Mouse (Mus musculus): ENCODE measurements at regions not wholly inside any gene's neighbourhood (a gene's known extent, or its start where the extent isn't known, plus 50 kb on each side); places are given as distances from the start of the nearest gene placed in this dataset.

DNA sequence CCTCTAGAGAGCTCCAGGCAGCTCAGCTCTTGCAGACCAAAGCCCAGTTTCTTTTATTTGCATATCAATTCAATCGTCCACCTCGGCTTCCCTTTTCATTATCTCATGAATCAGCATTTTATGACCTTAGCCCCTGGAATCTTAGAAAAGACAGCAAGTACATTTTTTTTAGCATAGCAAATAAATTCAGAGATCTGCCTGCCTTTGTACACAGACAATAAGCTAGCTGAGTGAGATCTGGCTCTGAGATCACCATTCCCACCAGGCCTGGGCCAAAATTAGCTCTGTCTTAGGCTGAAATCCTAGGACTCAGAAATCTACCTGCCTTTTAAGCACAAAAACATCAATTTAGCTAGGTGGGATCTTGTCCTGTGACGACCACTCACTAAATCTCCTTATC lies 80.7 kb upstream of the Mark1 start:
- 22% methylated on average over 3 of the region's 3 CpGs for WGBS
- Histone ChIP-seq H3K4me3 (no peak overlapping the region), H3K27me3 (no peaks in the 10 kb centered on the region), H3K9me3 (no peaks in the 10 kb centered on the region), H3K4me2 (no peak overlapping the region), H3K9ac (no peak overlapping the region), H3K4me1 (replicated peaks) (peaks cover 14% of the 10 kb centered on the region; the same call in 1 of the 2 replicates), H3K36me3 (no peaks in the 10 kb centered on the region), H3K27ac (peak overlapping the region; percentile 70)
- ATAC-seq (ENCODE audit: low FRiP score), result no peak

DNA sequence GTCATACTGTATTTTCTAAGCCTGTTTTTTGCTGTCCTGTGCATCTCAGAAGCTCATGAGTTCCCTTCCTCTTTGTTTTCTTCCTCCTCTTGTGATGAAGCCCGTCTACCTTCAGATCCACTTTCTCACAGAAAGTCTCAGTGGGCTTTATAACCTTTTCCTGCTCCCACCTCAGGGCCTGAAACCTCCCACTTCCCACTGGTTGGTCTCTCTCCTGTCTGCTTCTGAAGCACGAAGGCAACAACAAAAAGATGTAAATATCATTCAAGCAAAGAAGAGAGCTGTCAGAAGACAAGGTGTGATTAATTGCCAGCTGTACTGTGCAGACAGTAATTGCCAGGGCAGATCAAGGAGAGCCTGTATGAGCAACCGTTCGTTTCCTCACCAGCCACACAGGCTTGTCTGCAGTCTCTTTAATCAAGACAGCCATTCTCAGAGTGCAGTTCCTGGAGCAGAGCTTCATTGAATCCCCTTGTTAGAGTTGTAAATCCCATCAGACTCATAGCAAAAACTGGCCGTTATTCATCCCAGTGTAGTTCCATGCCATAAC lies 80.0 kb upstream of the Mark1 start:
- ATAC-seq (ENCODE audit: low FRiP score), result no peak
- no peak overlapping the region for H3K4me3 ChIP-seq
- no peaks in the 10 kb centered on the region for H3K9me3 ChIP-seq
- H3K4me2 ChIP-seq, result no peak overlapping the region
- peaks cover 14% of the 10 kb centered on the region; the same call in 1 of the 2 replicates for H3K4me1 ChIP-seq (replicated peaks)
- WGBS, result 25% methylated on average over 5 of the region's 5 CpGs
- no peaks in the 10 kb centered on the region for H3K27me3 ChIP-seq
- no peak overlapping the region for H3K9ac ChIP-seq
- no peaks in the 10 kb centered on the region for H3K36me3 ChIP-seq
- peak overlapping the region; percentile 70 for H3K27ac ChIP-seq

DNA sequence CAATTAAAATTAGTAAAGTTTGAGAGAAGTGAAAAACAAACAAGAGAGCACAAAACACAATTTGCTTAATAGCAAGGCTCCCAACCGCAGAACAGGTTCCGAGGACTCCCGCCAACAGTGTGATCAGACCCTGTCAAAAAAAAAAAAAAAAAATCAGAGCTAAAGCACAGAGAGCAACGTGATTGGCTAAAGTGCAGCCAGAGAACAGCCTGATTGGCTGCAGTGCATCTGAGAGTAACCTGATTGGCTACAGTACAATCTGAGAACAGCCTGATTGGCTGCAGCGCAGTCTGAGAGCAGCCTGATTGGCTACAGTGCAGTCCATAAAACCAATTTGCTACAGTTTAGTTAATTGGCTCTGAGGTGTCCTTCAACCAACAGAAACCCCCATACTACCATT lies 74.6 kb upstream of the Mark1 start:
- ATAC-seq (ENCODE audit: low FRiP score), result no peak
- H3K9ac ChIP-seq, result no peak overlapping the region
- no peak overlapping the region for H3K4me2 ChIP-seq
- H3K4me1 ChIP-seq (replicated peaks), result peaks cover under 1% of the 10 kb centered on the region; the same call in 1 of the 2 replicates
- H3K27me3 ChIP-seq, result no peaks in the 10 kb centered on the region
- no peaks in the 10 kb centered on the region for H3K9me3 ChIP-seq
- no peak overlapping the region for H3K27ac ChIP-seq
- H3K4me3 ChIP-seq, result no peak overlapping the region
- H3K36me3 ChIP-seq, result no peaks in the 10 kb centered on the region
- WGBS, result 88% methylated on average over 5 of the region's 5 CpGs

DNA sequence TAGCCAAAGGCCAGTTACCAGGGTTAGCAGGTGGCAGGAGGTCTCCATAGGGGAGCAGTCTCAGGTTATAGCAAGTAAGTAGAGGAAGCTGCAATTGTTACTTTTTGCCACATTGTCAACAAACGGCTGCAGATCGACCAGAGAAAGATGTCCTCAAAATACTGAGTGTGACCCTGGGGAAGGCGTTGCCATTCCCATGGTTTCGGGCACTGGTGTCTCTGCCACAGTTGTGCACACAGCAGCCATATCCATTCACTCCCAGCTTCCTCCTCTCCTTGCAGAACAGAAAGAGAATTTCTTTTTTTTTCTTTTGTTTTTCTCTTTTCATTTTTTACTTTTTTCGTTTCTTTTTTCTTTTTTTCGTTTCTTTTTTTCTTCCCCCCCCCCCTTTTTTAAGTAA lies 73.4 kb upstream of the Mark1 start:
- Histone ChIP-seq H3K4me3 (no peak overlapping the region), H3K9ac (no peak overlapping the region), H3K27ac (no peak overlapping the region), H3K27me3 (no peaks in the 10 kb centered on the region), H3K36me3 (no peaks in the 10 kb centered on the region), H3K9me3 (no peaks in the 10 kb centered on the region), H3K4me1 (replicated peaks) (no peaks in the 10 kb centered on the region), H3K4me2 (no peak overlapping the region)
- no peak for ATAC-seq (ENCODE audit: low FRiP score)
- 77% methylated on average over 6 of the region's 6 CpGs for WGBS

DNA sequence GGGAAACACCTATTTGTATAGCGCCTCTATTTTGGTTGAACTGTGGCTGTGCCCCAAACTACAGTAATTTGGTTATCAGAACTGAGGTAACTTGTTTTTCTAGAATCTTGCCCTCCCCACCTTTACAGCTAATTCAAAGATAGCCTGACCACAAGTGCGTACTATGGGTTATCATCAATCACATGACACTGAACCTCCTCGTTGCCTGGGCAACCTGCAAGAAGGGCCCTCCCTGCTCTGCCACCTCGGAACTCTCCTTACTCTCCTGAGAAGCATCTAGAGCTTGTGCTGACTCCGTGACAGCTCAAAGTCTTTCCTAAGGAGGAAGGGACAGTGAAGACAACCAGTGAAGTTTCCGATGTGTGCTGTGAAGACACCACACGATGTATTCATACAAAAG lies 72.2 kb upstream of the Mark1 start:
- no peak overlapping the region for H3K4me2 ChIP-seq
- no peak for ATAC-seq (ENCODE audit: low FRiP score)
- WGBS, result 60% methylated on average over 7 of the region's 7 CpGs
- no peaks in the 10 kb centered on the region for H3K9me3 ChIP-seq
- H3K4me1 ChIP-seq (replicated peaks), result no peaks in the 10 kb centered on the region
- no peak overlapping the region for H3K9ac ChIP-seq
- H3K36me3 ChIP-seq, result no peaks in the 10 kb centered on the region
- H3K27me3 ChIP-seq, result no peaks in the 10 kb centered on the region
- H3K27ac ChIP-seq, result no peak overlapping the region
- no peak overlapping the region for H3K4me3 ChIP-seq

DNA sequence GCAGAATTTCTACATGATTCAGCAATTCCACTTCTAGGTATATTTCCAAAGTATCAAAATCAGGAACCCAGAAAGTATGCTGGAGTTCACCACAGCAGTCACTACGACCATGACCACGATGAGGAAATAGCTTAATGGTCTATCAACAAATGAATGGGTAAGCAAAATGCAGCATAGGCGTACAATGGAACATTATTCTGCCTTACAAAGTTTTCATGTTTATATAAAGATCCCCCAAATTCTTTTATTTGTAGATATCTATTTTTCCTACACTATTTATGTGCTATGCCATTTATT lies 71.4 kb upstream of the Mark1 start:
- no peaks in the 10 kb centered on the region for H3K4me1 ChIP-seq (replicated peaks)

DNA sequence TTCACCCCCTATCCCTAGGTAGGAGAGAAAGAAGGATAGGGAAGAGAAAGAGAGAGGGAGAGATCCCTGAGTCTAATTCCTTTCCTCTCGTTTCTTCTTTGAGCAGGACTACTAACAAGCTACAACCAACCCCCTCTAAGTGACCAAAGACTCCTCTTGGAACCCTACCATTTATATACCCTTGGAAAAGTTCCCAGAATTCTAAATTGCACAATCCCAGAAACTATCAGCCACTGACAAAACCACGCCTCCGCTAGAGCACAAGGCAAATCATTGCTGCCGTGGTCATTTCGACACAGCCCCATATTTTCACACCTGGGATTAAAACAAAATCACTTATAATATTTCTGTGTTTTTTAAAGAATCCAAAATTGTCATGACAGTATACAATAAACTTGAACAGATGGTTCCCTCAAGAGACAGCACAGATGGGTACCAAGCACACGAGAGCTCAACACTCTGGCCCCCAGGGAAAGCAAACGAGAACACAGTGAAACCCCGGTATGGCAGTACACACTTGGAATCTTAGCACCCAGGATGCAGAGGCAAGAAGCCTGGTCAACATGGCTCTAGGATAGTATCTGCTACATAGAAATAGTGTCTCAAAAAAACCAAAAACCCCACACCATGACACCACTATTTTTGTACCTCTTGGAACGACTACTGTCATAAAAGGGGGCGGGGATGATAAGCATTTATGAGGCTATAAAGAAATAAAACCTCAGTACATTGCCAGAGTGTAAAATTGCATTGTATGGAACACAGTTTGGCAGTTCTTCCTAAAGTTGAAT lies 70.9 kb upstream of the Mark1 start:
- Histone ChIP-seq H3K27me3 (no peaks in the 10 kb centered on the region), H3K36me3 (no peaks in the 10 kb centered on the region), H3K27ac (no peak overlapping the region), H3K4me1 (replicated peaks) (no peaks in the 10 kb centered on the region), H3K9ac (no peak overlapping the region), H3K9me3 (no peaks in the 10 kb centered on the region), H3K4me3 (no peak overlapping the region), H3K4me2 (no peak overlapping the region)
- WGBS, result 82% methylated on average over 10 of the region's 10 CpGs
- ATAC-seq (ENCODE audit: low FRiP score), result no peak

More for the DNA sequence above, 71.4 kb upstream of the Mark1 start:
- H3K36me3 ChIP-seq, result no peaks in the 10 kb centered on the region
- no peaks in the 10 kb centered on the region for H3K27me3 ChIP-seq
- H3K27ac ChIP-seq, result no peak overlapping the region
- ATAC-seq (ENCODE audit: low FRiP score), result no peak
- no peak overlapping the region for H3K4me2 ChIP-seq
- 89% methylated on average over 3 of the region's 3 CpGs for WGBS
- H3K9ac ChIP-seq, result no peak overlapping the region
- H3K9me3 ChIP-seq, result no peaks in the 10 kb centered on the region
- H3K4me3 ChIP-seq, result no peak overlapping the region

DNA sequence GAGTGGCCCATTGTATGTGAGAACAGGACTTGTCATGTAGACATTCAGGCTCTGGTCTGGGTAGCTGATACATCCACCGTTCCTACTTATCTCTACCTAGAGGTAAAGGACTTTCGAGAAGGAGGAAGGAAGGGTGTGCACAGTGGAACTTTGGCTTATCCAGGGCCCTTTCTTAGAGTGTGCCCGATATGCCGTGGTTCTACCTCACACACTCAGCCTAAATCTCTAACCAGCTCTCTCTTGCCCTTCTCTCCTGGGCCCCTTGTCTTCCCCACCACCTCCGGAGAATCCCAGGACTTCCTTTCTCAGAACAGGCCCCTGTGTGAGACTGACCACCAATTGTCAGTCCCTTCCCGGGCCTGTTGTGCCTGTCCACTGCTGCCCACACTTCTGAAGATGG lies 68.8 kb upstream of the Mark1 start:
- ATAC-seq (ENCODE audit: low FRiP score), result no peak
- H3K9ac ChIP-seq, result no peak overlapping the region
- no peaks in the 10 kb centered on the region for H3K4me1 ChIP-seq (replicated peaks)
- no peaks in the 10 kb centered on the region for H3K9me3 ChIP-seq
- no peak overlapping the region for H3K27ac ChIP-seq
- H3K4me3 ChIP-seq, result no peak overlapping the region
- no peaks in the 10 kb centered on the region for H3K27me3 ChIP-seq
- 90% methylated on average over 6 of the region's 6 CpGs for WGBS
- H3K36me3 ChIP-seq, result no peaks in the 10 kb centered on the region
- H3K4me2 ChIP-seq, result no peak overlapping the region

DNA sequence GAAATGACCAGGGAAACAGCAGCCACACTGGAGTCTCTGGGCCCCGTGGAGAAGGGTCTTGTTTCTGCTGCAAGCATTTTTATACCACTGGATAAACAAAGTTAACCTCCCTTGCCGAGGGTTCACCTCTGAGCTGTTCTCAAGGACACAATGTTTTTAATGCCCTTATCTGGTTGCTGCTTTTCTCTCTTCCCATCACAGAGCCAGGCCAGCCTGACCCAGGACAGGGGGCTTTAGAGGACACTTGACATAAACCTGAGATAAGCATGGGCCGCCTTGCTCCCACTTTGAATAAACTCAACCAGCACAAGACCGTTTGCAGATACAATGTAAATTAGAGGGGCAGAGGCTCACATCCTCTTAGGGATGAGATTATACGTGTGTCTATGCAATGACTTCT lies 68.3 kb upstream of the Mark1 start:
- no peaks in the 10 kb centered on the region for H3K4me1 ChIP-seq (replicated peaks)
- no peak for ATAC-seq (ENCODE audit: low FRiP score)
- no peak overlapping the region for H3K9ac ChIP-seq
- H3K4me3 ChIP-seq, result no peak overlapping the region
- H3K27me3 ChIP-seq, result no peaks in the 10 kb centered on the region
- no peaks in the 10 kb centered on the region for H3K9me3 ChIP-seq
- WGBS, result 87% methylated on average over 5 of the region's 5 CpGs
- no peak overlapping the region for H3K4me2 ChIP-seq
- H3K27ac ChIP-seq, result no peak overlapping the region
- H3K36me3 ChIP-seq, result no peaks in the 10 kb centered on the region

DNA sequence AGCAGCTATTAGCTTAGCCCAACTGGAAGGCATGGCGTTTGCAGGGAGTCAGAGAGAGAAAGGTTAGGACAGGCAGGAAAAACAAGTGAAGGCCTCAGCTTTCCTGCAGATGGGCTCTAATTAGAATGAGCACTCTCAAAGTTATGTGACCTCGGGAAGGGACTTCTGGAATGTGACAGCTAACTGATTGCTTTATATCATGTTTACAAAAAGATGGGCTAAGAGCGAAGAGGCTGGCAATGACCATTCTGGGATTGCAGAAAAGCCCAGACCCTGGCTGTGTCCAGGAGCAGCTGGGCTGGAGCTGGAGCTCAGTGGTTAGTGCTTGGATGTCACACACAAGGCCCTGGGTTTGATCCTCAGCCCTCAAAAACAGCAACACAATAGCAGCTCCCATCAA lies 65.7 kb upstream of the Mark1 start:
- H3K27ac ChIP-seq, result no peak overlapping the region
- no peaks in the 10 kb centered on the region for H3K9me3 ChIP-seq
- no peaks in the 10 kb centered on the region for H3K36me3 ChIP-seq
- WGBS, result 63% methylated on average over 3 of the region's 3 CpGs
- no peak for ATAC-seq (ENCODE audit: low FRiP score)
- no peaks in the 10 kb centered on the region for H3K27me3 ChIP-seq
- no peak overlapping the region for H3K4me3 ChIP-seq
- H3K4me2 ChIP-seq, result no peak overlapping the region
- H3K9ac ChIP-seq, result no peak overlapping the region
- H3K4me1 ChIP-seq (replicated peaks), result no peaks in the 10 kb centered on the region

DNA sequence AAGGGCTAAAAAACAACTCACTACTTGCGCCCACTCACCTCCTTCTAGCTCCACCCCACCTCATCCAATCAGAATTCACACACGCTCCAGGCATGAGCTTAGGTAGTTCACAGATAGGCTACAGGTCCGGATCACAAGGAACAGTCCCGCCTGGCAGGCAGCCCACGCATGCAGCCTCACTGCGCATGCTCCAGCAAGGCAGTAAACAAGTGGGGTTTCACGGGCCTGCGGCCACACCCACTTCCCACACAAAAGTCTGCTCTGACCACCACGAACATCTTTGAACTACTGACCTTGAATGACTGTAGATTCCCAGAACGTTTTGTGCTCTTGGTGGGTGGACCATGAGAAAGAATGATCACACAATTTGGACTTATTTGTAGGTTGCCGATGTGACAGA lies 62.7 kb upstream of the Mark1 start:
- Histone ChIP-seq H3K27ac (no peak overlapping the region), H3K9me3 (no peaks in the 10 kb centered on the region), H3K4me2 (no peak overlapping the region), H3K4me1 (replicated peaks) (no peaks in the 10 kb centered on the region), H3K36me3 (no peaks in the 10 kb centered on the region), H3K4me3 (no peak overlapping the region), H3K9ac (no peak overlapping the region), H3K27me3 (no peaks in the 10 kb centered on the region)
- ATAC-seq (ENCODE audit: low FRiP score), result no peak
- WGBS, result 82% methylated on average over 11 of the region's 11 CpGs

DNA sequence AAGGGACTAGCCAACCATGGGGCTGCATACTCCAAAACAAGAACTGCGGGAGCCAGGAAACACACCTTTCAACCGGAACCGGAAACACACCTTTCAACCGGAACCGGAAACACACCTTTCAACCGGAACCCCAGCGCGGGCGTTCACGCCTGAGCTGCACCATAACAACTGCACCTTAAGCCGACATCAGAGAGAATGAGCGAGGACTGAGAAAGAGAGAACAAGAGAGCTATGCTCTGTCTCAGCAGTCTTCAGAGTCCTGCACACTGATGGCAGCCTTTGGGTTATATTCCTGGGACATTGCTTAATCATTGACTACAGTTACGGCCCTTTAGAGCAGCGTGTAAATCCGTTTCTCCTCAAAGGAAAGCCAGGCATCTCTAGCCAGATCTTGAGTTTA lies 58.1 kb upstream of the Mark1 start:
- no peaks in the 10 kb centered on the region for H3K36me3 ChIP-seq
- H3K4me3 ChIP-seq, result no peak overlapping the region
- no peak for ATAC-seq (ENCODE audit: low FRiP score)
- H3K27me3 ChIP-seq, result no peaks in the 10 kb centered on the region
- H3K27ac ChIP-seq, result no peak overlapping the region
- no peaks in the 10 kb centered on the region for H3K9me3 ChIP-seq
- H3K9ac ChIP-seq, result no peak overlapping the region
- H3K4me2 ChIP-seq, result no peak overlapping the region
- no peaks in the 10 kb centered on the region for H3K4me1 ChIP-seq (replicated peaks)
- WGBS, result 87% methylated on average over 15 of the region's 15 CpGs

DNA sequence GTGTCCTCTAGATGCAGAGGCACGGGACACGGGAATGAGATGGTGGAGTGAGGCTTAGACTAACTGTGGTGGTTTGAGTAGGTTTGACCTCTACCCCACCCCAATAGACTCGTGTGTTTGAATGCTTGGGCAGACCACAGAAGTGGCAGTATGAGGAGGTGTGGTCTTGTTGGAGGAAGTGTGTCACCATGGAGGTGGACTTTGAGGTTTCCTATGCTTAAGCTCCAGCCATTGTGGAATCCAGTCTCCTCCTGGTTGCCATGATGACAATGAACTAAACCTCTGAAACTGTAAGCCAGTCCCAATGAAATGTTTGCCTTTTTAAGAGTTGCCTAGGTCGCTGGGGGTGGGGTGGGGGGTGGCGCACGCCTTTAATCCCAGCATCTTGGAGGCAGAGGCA lies 53.3 kb upstream of the Mark1 start:
- Histone ChIP-seq H3K36me3 (no peaks in the 10 kb centered on the region), H3K4me1 (replicated peaks) (no peaks in the 10 kb centered on the region), H3K9ac (no peak overlapping the region), H3K27ac (no peak overlapping the region), H3K27me3 (no peaks in the 10 kb centered on the region), H3K4me3 (no peak overlapping the region), H3K4me2 (no peak overlapping the region), H3K9me3 (no peaks in the 10 kb centered on the region)
- ATAC-seq (ENCODE audit: low FRiP score), result no peak
- 87% methylated on average over 6 of the region's 6 CpGs for WGBS
